Mouse (Mus musculus) kidney, adult 2 months (tissue): ENCODE results near the gene Kcnab3.

Experiments used
- CTCF ChIP-seq: fragments of 200-500 bp; conservative IDR thresholded peaks from 2 replicates; pipeline ENCODE4 v1.5.1; 2011; ENCODE audit warnings: low read depth, mild to moderate bottlenecking, control low read depth, low read length, moderate library complexity, mixed read lengths; ENCODE audit not compliant: insufficient read depth, insufficient read length
- POLR2A ChIP-seq: fragments of 200-500 bp; IDR thresholded peaks from one replicate; pipeline ENCODE4 v1.6.1; 2011; ENCODE audit warnings: low read depth, low read length, control low read depth

DNA sequence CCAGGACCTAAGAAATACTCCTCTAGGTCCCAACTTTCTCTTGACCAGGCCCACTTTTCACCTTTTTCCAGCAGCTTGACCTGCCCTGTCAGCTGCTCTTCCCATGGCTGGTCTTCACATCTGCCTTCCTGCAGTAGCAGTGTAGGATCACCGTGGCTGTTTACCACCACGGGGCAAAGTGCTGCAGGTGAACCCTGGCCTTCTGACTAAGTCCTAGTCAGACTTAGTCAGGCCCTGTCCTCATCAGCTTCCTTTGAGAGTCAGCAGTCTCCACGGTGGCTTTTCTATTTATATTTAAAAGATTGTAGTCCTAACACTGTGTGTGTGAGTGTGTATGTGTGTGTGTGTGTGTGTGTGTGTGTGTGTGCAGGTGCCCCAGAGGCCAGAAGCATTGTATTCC, 51.7 kb downstream of the Kcnab3 start:
- TF ChIP-seq CTCF (no peak), POLR2A (no peak)
